Mouse (Mus musculus) lung, postnatal 0 days (tissue): ENCODE data around the gene Hnrnph2. TPM values are rescaled to one million over a fixed set of nuclear protein-coding genes. Genes with fewer than 3 reads are reported as not detected.

Experiments
- ATAC-seq: fragments of 200-750 bp; cut with Nextera tagmentation; 2 replicates; pipeline ENCODE4 v1.8.0; 2017; ENCODE audit warnings: moderate library complexity
- DNase-seq: peaks from one replicate; pipeline ENCODE4 v3.0.0-alpha.2; 2016; ENCODE audit warnings: low spot score
- H3K27ac ChIP-seq: fragments of 300-500 bp; sonication (generic); 2 replicates; pipeline ENCODE4 v1.5.1; 2014; ENCODE audit warnings: antibody characterized with exemption, mild to moderate bottlenecking, low read length, mixed read lengths
- H3K27me3 ChIP-seq: fragments of 300-500 bp; sonication (generic); replicated peaks from 2 replicates; pipeline ENCODE4 v1.6.1; 2014; ENCODE audit warnings: low read length, mixed read lengths; ENCODE audit not compliant: insufficient read depth
- H3K36me3 ChIP-seq: fragments of 300-500 bp; sonication (generic); 2 replicates; pipeline ENCODE4 v1.6.1; 2014; ENCODE audit warnings: low read length, mixed read lengths; ENCODE audit not compliant: insufficient read depth
- H3K4me1 ChIP-seq: fragments of 300-500 bp; sonication (generic); 2 replicates; pipeline ENCODE4 v1.6.1; 2014; ENCODE audit warnings: antibody characterized with exemption, low read depth, low read length, mixed read lengths; ENCODE audit not compliant: insufficient read depth
- H3K4me2 ChIP-seq: fragments of 300-500 bp; sonication (generic); replicated peaks from 2 replicates; pipeline ENCODE4 v1.6.1; 2014; ENCODE audit warnings: low read depth, mild to moderate bottlenecking, low read length, moderate library complexity, mixed read lengths
- H3K4me3 ChIP-seq: fragments of 300-500 bp; sonication (generic); 2 replicates; pipeline ENCODE4 v1.5.1; 2014; ENCODE audit warnings: low read depth, low read length
- H3K9ac ChIP-seq: fragments of 300-500 bp; sonication (generic); replicated peaks from 2 replicates; pipeline ENCODE4 v1.6.1; 2014; ENCODE audit warnings: low read depth, mild to moderate bottlenecking
- H3K9me3 ChIP-seq: fragments of 300-500 bp; sonication (generic); 2 replicates; pipeline ENCODE4 v1.6.1; 2016; ENCODE audit warnings: low read length, mixed read lengths
- CTCF ChIP-seq: IDR thresholded peaks from 2 replicates; pipeline ENCODE4 v1.5.1; 2016; ENCODE audit warnings: antibody characterized with exemption, mild to moderate bottlenecking
- EP300 ChIP-seq: IDR thresholded peaks from 2 replicates; pipeline ENCODE4 v1.6.1; 2016; ENCODE audit warnings: antibody characterized with exemption, mild to moderate bottlenecking, control low read depth
- WGBS: fragments of 180-500 bp; shearing (Covaris S2); extraction: QIAGEN DNeasy Blood & Tissue Kit; methylation state at CpG from one replicate; pipeline ENCODE4 v1.1.7; 2014; 5-methylcytosine and 5-hydroxymethylcytosine counted together
- polyA plus RNA-seq: library from polyadenylated mRNA; unstranded; fragments of >200 nt; fragmentation: Nextera tagmentation; extraction: Ambion mirVana; gene quantifications from 2 replicates; pipeline ENCODE4 v1.2.1, GENCODE M21; 2015

Gene Hnrnph2
- polyA plus RNA-seq, 1 experiment from 2014 or later = 93.7 TPM

GRCm38 (mm10) chrX:134623350-134623749 lies 22.4 kb downstream of the Hnrnph2 start:
- Histone ChIP-seq H3K36me3 (no peaks in the 10 kb centered on the region), H3K4me2 (no peak overlapping the region), H3K27ac (no peak overlapping the region), H3K4me3 (no peak overlapping the region), H3K9me3 (no peaks in the 10 kb centered on the region), H3K27me3 (no peaks in the 10 kb centered on the region), H3K4me1 (no peaks in the 10 kb centered on the region), H3K9ac (no peak overlapping the region)
- ATAC-seq (peak; percentile 40; the same call in 1 of the 2 replicates), DNase-seq (peak; percentile 21)
- 46% methylated on average over 4 of the region's 4 CpGs for WGBS
- TF ChIP-seq EP300 (peak; percentile 58), CTCF (no peak)

GRCm38 (mm10) chrX:134628200-134628599 lies 27.2 kb downstream of the Hnrnph2 start:
- H3K4me2 ChIP-seq = no peak overlapping the region
- H3K4me1 ChIP-seq = no peaks in the 10 kb centered on the region
- peak; percentile 38; the same call in 1 of the 2 replicates for TF ChIP-seq EP300
- no peak for TF ChIP-seq CTCF
- no peaks in the 10 kb centered on the region for H3K9me3 ChIP-seq
- WGBS = 58% methylated on average over 2 of the region's 2 CpGs
- no peak overlapping the region for H3K4me3 ChIP-seq
- DNase-seq = no peak
- no peaks in the 10 kb centered on the region for H3K27me3 ChIP-seq
- no peaks in the 10 kb centered on the region for H3K36me3 ChIP-seq
- ATAC-seq = no peak
- H3K9ac ChIP-seq = no peak overlapping the region
- no peak overlapping the region for H3K27ac ChIP-seq

GRCm38 (mm10) chrX:134632710-134633109 lies 31.7 kb downstream of the Hnrnph2 start:
- no peak overlapping the region for H3K4me2 ChIP-seq
- 85% methylated on average over 5 of the region's 5 CpGs for WGBS
- H3K27me3 ChIP-seq = no peaks in the 10 kb centered on the region
- H3K4me1 ChIP-seq = no peaks in the 10 kb centered on the region
- no peak for TF ChIP-seq CTCF
- TF ChIP-seq EP300 = no peak
- H3K4me3 ChIP-seq = no peak overlapping the region
- DNase-seq (no peak), ATAC-seq (no peak)
- no peak overlapping the region for H3K9ac ChIP-seq
- no peak overlapping the region for H3K27ac ChIP-seq
- no peaks in the 10 kb centered on the region for H3K9me3 ChIP-seq
- no peaks in the 10 kb centered on the region for H3K36me3 ChIP-seq

GRCm38 (mm10) chrX:134635111-134635510 lies 34.1 kb downstream of the Hnrnph2 start:
- H3K36me3 ChIP-seq = no peaks in the 10 kb centered on the region
- no peak for DNase-seq
- H3K9ac ChIP-seq = no peak overlapping the region
- no peaks in the 10 kb centered on the region for H3K4me1 ChIP-seq
- TF ChIP-seq CTCF = no peak
- no peak for TF ChIP-seq EP300
- WGBS = 34% methylated on average over 3 of the region's 3 CpGs
- ATAC-seq = no peak
- H3K27ac ChIP-seq = no peak overlapping the region
- no peak overlapping the region for H3K4me2 ChIP-seq
- H3K9me3 ChIP-seq = no peaks in the 10 kb centered on the region
- no peak overlapping the region for H3K4me3 ChIP-seq
- H3K27me3 ChIP-seq = no peaks in the 10 kb centered on the region

- no peak overlapping the region for H3K4me3 ChIP-seq
- H3K9me3 ChIP-seq = no peaks in the 10 kb centered on the region
- WGBS = 32% methylated on average over 3 of the region's 3 CpGs
- no peak overlapping the region for H3K27ac ChIP-seq
- H3K4me1 ChIP-seq = no peaks in the 10 kb centered on the region
- H3K4me2 ChIP-seq = no peak overlapping the region
- no peaks in the 10 kb centered on the region for H3K27me3 ChIP-seq
- ATAC-seq = peak; percentile 82
- DNase-seq = peak; percentile 39
- H3K36me3 ChIP-seq = no peaks in the 10 kb centered on the region
- H3K9ac ChIP-seq = no peak overlapping the region
- TF ChIP-seq EP300 = peak; percentile 91
- no peak for TF ChIP-seq CTCF
Observed at GRCm38 (mm10) chrX:134635860-134636259, 34.9 kb downstream of the Hnrnph2 start.

GRCm38 (mm10) chrX:134641000-134641760 lies 40.2 kb downstream of the Hnrnph2 start:
- ATAC-seq = peak; percentile 81
- WGBS = 49% methylated on average over 10 of the region's 10 CpGs

More at GRCm38 (mm10) chrX:134641000-134641760, 40.2 kb downstream of the Hnrnph2 start:
- Histone ChIP-seq H3K27me3 (no peaks in the 10 kb centered on the region), H3K4me1 (no peaks in the 10 kb centered on the region), H3K4me2 (no peak overlapping the region), H3K9ac (no peak overlapping the region), H3K9me3 (no peaks in the 10 kb centered on the region), H3K36me3 (no peaks in the 10 kb centered on the region), H3K4me3 (no peak overlapping the region), H3K27ac (no peak overlapping the region)
- TF ChIP-seq CTCF (no peak), EP300 (peak; percentile 93)
- peak; percentile 52 for DNase-seq
